Mouse (Mus musculus): ENCODE measurements around the gene Ptf1a.
A peak's percentile ranks its signal among the peaks of the same experiment; 100 is the strongest.

Gene Ptf1a

DNA sequence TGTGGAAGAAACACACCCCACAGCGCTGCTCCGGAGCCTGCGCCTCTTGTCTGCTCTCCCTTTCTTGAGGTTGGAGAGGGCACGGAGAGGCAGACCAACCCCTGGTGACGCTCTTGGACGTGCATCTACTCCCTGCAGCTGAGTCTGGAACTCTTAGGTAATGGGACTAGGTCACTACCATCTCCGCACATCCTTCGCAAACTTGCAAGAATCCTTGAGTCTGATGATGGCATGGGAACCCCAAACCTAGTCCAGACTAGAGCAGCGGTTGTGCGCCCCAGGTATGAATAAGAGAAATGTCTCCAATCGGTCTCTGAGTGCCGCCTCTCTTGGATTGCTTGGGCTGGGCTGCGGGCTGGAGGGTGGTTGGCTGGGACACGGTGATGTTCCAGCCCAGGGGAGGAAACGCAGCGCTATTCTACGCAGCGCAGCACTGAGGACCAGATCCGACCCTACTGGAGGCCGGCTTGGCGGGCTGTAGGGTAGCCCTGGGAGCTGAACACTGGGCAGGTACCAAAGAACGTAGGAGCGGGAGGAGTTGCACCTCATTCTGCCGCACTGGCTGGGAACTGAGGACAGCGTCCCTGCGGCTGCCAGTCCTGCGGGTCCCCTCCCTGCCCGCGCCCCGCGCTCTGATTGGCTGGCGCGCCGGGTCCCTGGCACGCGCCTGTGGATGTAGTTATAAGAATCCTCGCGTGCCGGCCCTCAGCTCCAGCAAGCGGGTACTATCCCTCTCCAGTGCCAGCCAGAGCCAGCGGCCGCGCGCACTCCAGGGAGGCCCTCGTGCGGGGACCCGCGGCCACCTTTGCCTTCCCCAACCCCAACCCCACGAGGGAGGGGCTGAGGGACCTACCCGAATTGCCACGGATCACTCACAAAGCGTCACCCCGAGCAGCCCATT, at the start of gene Ptf1a:
TSS of gene Ptf1a (plus strand) at position 733 of the 901 bp plus-strand sequence.
- no peak for DNase-seq

- no peak for DNase-seq
Measured at GRCm38 (mm10) chr2:19405409-19405808, 40.1 kb upstream of the Ptf1a start.

DNA sequence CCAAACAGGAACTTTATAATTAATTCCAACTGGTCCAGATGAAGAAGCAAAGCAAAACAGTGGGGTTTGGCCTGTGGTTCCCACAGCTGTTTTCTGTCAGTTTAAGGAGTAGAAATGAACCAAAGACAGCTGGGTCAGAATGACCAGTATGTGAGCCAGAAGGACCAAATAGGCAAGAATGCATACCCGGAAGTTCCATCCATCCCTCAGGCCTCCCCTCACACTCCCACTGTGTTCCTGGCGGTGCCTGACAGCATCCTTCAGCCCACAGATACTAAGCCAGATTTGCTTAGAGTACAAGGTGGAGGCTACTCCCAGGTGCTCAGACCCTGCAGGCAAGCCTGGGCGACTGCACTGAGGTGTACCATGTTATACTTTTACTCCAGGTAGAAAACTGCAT, 38.9 kb upstream of the Ptf1a start:
- DNase-seq: peak; percentile 52

DNA sequence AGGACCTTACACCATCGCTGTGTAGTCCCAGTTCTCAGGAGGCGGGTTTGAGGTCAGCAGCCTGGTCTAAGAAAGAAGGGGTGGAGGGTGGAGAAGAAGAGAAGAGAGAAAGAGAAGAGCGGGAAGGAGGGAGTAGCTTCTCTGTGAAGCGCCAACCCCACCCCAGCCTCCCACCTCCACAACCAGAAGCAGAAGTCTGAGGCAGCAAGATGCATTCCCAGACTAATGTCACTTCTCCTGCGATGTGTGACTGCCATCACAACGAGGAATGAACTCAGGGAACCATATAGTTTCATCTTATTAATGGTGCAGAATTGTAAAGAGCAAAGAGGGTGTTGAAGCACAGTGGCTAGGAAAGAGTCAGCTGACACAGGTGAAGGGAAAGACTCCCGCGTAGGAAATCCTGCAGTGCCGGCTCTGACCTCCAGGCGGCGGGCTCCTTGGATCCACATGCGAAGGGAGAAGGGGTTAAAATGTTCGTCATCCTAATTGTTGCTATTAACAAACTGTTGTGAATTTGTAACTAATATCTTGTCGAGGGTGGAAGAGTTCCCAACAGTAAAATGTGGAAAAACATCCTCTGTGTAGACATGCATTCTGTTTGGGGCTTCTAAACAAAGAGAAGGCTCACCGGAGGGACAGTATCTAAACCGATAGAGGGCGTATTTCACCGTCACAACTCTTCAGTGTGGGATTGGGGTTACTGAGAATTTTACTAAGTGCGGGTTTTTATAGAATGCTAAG, 31.1 kb upstream of the Ptf1a start:
- peak; percentile 83 for DNase-seq

DNA sequence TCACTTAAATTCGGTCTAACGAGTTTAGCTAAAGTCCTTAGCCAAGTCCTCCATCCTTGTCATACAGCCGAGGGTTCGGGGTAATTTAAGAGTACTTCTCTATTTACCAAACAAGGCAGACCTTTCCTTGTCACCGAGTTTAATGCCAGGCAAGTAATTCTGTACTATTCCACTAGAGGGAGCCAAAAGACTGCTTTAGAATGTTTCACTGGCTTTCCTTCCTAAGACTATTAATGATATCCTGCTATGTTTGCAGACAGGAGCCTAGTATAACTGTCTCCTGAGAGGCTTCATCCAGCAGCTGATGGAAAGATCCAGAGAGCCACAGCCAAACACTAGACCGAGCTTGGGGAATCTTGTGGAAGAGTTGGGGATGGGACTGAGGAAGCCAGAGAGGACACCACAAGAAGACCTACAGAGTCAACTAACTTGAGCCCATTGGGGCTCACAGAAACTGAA, 30.4 kb upstream of the Ptf1a start:
- DNase-seq: peak; percentile 21

DNA sequence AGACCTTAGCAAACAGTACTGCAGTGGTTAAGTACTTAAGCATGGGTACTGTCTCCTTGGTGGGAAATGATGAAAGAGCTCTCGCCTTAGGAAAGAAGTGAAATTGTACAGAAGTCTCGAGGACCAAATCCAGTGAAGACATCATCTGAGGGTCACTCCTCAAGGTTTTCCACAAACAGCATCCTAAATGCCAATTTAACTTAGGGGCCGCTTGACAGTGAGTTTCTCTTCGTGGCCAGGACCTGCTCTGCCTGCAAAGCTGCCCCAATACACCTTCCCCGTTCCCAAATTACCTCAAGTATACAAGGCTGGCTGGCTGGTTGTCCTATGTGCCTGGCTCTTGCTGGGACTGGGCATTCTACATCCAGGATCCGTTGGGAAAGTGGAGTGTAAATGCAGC, 29.4 kb upstream of the Ptf1a start:
- DNase-seq: no peak

- no peak for DNase-seq
Measured at GRCm38 (mm10) chr2:19419686-19420345, 25.6 kb upstream of the Ptf1a start.

GRCm38 (mm10) chr2:19422226-19422625, 23.2 kb upstream of the Ptf1a start:
- no peak for DNase-seq

- DNase-seq: no peak
Measured at GRCm38 (mm10) chr2:19423086-19423485, 22.4 kb upstream of the Ptf1a start.

GRCm38 (mm10) chr2:19429031-19429430, 16.4 kb upstream of the Ptf1a start:
- peak; percentile 82 for DNase-seq

- DNase-seq: no peak
Measured at GRCm38 (mm10) chr2:19429691-19430690, 15.5 kb upstream of the Ptf1a start.

DNA sequence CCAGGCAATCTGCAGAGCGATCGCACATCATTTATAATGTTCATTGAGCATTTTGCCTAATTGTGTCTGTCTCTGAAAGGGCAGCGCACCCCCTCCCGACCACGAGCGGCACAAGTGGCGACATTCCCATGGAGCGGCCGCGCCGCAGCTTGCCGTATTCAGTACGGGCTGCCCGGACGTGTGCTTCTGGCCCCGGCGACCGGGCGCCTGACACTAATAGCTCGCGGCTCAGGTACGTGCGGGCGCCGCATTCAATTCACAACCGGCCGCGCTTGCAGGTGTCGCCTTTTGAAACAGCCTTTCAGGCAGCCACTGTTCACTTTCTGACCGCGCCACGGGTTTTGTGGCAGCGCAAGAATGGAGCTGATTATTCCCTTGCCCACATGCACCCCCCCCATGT, 14.7 kb upstream of the Ptf1a start:
- DNase-seq: no peak

GRCm38 (mm10) chr2:19431186-19431585, 14.3 kb upstream of the Ptf1a start:
- DNase-seq: peak; percentile 17

DNA sequence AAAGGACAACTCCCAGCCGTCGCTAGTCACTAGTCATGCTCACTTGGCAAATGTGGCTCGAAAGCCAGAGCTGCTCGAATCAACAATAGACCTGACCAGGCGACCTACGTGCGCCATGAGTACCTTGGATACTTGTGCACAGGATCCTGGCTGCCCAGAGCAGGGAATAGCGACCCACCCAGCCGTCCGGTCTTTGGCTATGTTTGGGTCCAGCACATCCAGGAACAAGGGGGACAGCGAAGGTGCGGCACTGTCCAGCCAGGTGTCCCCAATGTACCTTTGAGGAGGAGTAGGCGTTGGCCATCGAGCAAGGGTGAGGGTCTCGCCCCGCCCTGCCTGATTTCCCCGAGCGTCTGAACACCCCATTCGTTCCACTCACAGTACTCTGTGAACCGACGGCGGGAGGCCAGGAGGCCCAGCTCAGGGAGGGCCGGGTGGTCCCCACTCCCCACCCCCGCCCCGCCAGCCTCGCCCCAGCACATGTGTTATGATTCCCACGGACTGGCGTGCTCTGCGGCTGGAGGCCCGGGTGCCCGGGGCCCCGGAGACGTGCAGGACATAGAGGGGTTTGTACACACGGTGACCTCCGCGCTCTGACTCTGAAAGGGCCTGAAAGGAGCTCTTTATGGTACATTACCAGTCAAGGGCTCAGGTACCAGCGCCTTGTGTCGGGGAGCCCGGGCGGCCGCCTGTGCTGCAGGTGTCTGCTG, 13.7 kb upstream of the Ptf1a start:
- DNase-seq: no peak

DNA sequence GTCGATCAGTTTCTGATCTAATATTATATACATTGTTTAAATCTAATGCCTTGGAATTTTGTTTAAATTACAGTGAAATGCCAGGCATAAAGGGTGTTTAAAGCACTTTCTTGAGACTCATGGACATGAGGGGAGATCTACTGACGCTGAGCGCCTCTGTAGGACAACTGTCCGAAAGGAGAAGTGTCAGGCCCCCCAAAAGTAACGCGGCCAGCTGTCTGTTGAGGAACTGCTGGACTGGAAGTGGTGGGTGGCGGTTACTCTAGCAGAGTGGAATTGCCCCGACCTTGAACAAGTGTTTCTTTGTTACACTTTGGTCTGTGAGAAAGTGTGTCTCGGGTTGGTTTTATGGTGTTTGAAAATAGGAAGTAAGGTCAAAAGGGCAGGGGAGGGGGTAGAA, 1.1 kb upstream of the Ptf1a start:
- DNase-seq: no peak

DNA sequence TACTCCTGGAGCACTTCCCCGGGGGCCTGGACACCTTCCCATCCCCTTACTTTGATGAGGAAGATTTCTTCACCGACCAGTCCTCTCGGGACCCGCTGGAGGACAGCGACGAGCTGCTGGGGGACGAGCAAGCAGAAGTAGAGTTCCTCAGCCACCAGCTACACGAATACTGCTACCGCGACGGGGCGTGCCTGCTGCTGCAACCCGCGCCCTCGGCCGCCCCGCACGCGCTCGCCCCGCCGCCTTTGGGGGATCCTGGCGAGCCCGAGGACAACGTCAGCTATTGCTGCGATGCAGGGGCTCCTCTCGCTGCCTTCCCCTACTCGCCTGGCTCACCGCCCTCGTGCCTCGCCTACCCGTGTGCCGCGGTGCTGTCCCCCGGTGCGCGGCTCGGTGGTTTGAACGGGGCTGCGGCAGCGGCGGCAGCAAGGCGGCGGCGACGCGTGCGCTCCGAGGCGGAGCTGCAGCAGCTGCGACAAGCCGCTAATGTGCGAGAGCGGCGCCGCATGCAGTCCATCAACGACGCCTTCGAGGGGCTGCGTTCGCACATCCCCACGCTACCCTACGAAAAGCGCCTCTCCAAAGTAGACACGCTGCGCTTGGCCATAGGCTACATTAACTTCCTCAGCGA, 523 bp downstream of the Ptf1a start:
- DNase-seq: peak; percentile 7

DNA sequence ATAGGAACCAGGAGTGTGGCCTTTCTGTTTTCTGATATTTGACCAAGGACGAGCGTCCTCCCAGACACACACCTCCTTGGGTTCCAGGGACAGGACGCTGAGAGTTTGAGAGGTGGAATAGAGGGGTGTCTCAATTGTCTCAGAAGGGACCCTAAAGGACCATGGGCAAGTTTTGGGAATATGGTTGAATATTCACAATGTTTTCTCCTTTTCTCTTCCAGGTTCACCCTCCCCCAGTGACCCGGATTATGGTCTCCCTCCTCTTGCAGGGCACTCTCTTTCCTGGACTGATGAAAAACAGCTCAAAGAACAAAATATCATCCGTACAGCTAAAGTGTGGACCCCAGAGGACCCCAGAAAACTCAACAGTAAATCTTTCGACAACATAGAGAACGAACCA, 1.3 kb downstream of the Ptf1a start:
- DNase-seq: no peak

- DNase-seq: peak; percentile 21
Measured at GRCm38 (mm10) chr2:19448042-19448700, 2.7 kb downstream of the Ptf1a start.

DNA sequence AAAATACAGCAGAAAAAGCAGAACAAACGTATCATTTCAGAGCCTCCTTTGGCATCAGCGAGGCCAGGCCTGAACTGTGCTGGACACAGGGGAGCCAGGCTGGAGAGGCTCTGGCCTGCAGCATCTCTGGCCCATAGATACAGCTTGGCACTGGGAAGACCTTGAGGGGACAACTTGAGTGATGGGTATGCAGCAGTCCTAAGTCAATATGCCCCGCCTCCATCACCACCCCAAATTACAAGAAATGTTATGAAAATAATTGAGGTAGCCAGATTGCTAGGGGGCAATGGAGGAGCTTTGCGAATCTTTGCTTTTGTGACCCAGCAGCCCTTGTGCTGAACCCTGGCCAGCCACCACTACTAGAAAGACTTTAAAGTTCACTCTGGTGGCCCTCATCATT, 3.8 kb downstream of the Ptf1a start:
- no peak for DNase-seq

DNA sequence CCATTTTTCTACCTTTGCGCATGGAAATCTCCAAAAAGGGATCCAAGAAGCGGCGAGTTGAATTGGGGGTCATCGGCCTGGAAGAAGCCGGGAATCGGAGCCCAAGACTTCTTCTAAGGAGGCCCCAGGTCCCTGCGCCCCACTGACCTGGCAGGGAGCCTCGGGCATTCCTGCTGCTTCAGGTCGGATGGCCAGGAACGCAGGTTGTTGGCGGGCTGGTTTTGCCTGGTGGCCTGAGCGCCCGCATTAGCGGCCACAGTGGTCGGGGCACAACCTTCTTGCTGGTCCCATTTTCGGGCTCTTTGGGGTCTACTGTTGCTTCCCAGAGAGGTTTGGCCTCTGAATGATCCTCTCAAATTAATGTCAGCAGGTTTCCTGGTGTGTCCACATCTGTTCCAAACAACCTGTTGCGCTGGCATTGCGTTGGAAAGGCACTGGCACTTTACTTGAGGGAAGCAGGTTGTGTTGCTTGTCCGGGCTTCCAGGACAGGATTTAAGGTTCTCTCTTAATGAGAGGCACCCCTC, 7.1 kb downstream of the Ptf1a start:
- DNase-seq: no peak

Data from kidney, postnatal 10 days (tissue).